14 mouse cellular contexts compared by ENCODE assay signal in genomic region chr4:68856868-68857267, GRCm38 (mm10).
A peak's percentile ranks its signal among the peaks of the same experiment; 100 is the strongest.
DNase-seq lines count a peak whose midpoint lies in the region; ATAC-seq lines count a peak whose summit lies in the region.
"Had no signal": no experiment of that assay in that cellular context is flagged by ENCODE, and none has a peak within 500 bp of the region (broad histone marks: within the 10 kb centered on the region; RNA-seq: fewer than 3 reads in every experiment).

No protein-coding gene starts in this region.

- intact Hi-C loops in heart, postnatal 25 days (cut with DNase I), result no loop called here

- peak; percentile 34 for DNase-seq in adrenal gland, postnatal 10 days
- DNase-seq in adrenal gland, postnatal 4 days (ENCODE audit: low spot score in 2 of 2), result no peak
- DNase-seq in 3134 (ENCODE audit: extremely low read depth, insufficient read length, low spot score), result peak; percentile 45
- peak; percentile 88 for DNase-seq in brain, adult 2 months (ENCODE audit: low read depth, low spot score)
- DNase-seq in cerebellum, adult 9-11 months, result peak; percentile 62
- DNase-seq in left cerebral cortex, adult 11 months (ENCODE audit: low spot score), result no peak
- DNase-seq in heart, postnatal 25 days (ENCODE audit: low spot score), result no peak
- DNase-seq: heart, postnatal 14 days; lung, embryonic 14.5 days; right cerebral cortex, postnatal 25 days; thymus, postnatal 14 days had no signal

- no peak for ATAC-seq in inflammation-experienced regulatory T-cells, adult 6 months
- ATAC-seq: forebrain, embryonic 13.5 days; intestine, postnatal 0 days had no signal

Comparison
In these comparisons a context has a peak if more than half of its experiments do, and no peak if none do; other contexts are left out.
1. DNase-seq: peak in adrenal gland, postnatal 10 days (single experiment), 3134 (single experiment), brain, adult 2 months (single experiment) and cerebellum, adult 9-11 months (single experiment); none in adrenal gland, postnatal 4 days (0 of 2), left cerebral cortex, adult 11 months (single experiment) and heart, postnatal 25 days (single experiment).